ENCODE assay signal across 8 mouse cellular contexts in genomic region chr7:70360611-70361382, GRCm38 (mm10). TPM values are rescaled to one million over a fixed set of nuclear protein-coding genes. Genes with fewer than 3 reads are reported as not detected.
DNase-seq lines count a peak whose midpoint lies in the region; ATAC-seq lines count a peak whose summit lies in the region.

No protein-coding gene starts in this region.

- peak overlapping the region; percentile 99 for H3K27ac ChIP-seq in midbrain, embryonic 13.5 days

- under 1% methylated on average over 59 of the region's 84 CpGs for WGBS in midbrain, embryonic 13.5 days

- H3K4me2 ChIP-seq in midbrain, embryonic 13.5 days (replicated peaks): peak overlapping the region; percentile 75

- peak overlapping the region; percentile 95 for H3K9ac ChIP-seq in midbrain, embryonic 13.5 days (replicated peaks)

- H3K4me3 ChIP-seq in midbrain, embryonic 13.5 days (replicated peaks): peak overlapping the region; percentile 81

- peaks cover 12% of the 10 kb centered on the region; the same call in 1 of the 2 replicates for H3K4me1 ChIP-seq in midbrain, embryonic 13.5 days (replicated peaks)

- peak; percentile 3; the same call in 1 of the 2 replicates for ATAC-seq in midbrain, embryonic 13.5 days
- ATAC-seq in activated CD4-positive, CD25-positive, alpha-beta regulatory T cell, adult 4 months: no peak

- peaks cover 52% of the 10 kb centered on the region for H3K27me3 ChIP-seq in midbrain, embryonic 13.5 days

- 0 out of 2 replicates have a peak, but pooled peaks cover 9% of the 10 kb centered on the region for H3K36me3 ChIP-seq in midbrain, embryonic 13.5 days

- H3K9me3 ChIP-seq in midbrain, embryonic 13.5 days: no peaks in the 10 kb centered on the region

- peak; percentile 30 to 50 for DNase-seq in layer of hippocampus, postnatal 10 days (ENCODE audit: low spot score in 2 of 2)
- no peak for DNase-seq in layer of hippocampus, adult 8-10 months (ENCODE audit: low spot score in 2 of 2)
- peak; percentile 77 for DNase-seq in adipocyte (ENCODE audit: low spot score)
- peak; percentile 63 for DNase-seq in gastrocnemius, postnatal 10 days
- peak; percentile 62 for DNase-seq in kidney, adult 18-20 months
- DNase-seq in left cerebral cortex, adult 11 months (ENCODE audit: low spot score): no peak

RNA-seq across cellular contexts. Expression of gene Nr2f2, which starts 5.7 kb away (rescaled TPM):
- 10 to 100 TPM; 59.5 to 66.7 TPM for total RNA-seq in layer of hippocampus, postnatal 10 days (2021)
- total RNA-seq in layer of hippocampus, adult 8-10 months (2022): 10 to 100 TPM; 40.5 to 53.3 (median 45.9) TPM
- total RNA-seq in gastrocnemius, postnatal 10 days (2021): 10 to 100 TPM; 32.7 to 39.2 TPM
- 132 and 143 TPM in 2 replicates for polyA plus RNA-seq in midbrain, embryonic 13.5 days (2015; fragmentation: Nextera tagmentation; extraction: Ambion mirVana)
- not detected for polyA plus RNA-seq in activated CD4-positive, CD25-positive, alpha-beta regulatory T cell, adult 4 months (2017; shearing (Covaris generic))

Comparison
In these comparisons a context has a peak if more than half of its experiments do, and no peak if none do; other contexts are left out.
1. DNase-seq: peak in layer of hippocampus, postnatal 10 days (2 of 2), adipocyte (single experiment), gastrocnemius, postnatal 10 days (single experiment) and kidney, adult 18-20 months (single experiment); none in layer of hippocampus, adult 8-10 months (0 of 2) and left cerebral cortex, adult 11 months (single experiment).